In genomic region chr10:111137905-111138304, GRCm38 (mm10) we compare ENCODE assay signal across 25 mouse cellular contexts.
"Had no signal": no experiment of that assay in that cellular context is flagged by ENCODE, and none has a peak within 500 bp of the region (broad histone marks: within the 10 kb centered on the region; RNA-seq: fewer than 3 reads in every experiment).

No protein-coding gene starts in this region.

- H3K4me2 ChIP-seq: heart, embryonic 11.5 days; heart, embryonic 13.5 days; heart, embryonic 15.5 days; hindbrain, embryonic 14.5 days; kidney, embryonic 15.5 days; limb, embryonic 13.5 days; limb, embryonic 15.5 days; liver, embryonic 12.5 days had no signal

- H3K27ac ChIP-seq: heart, adult 2 months; heart, embryonic 13.5 days; heart, embryonic 15.5 days; hindbrain, embryonic 14.5 days; kidney, embryonic 15.5 days; kidney, postnatal 0 days; limb, embryonic 13.5 days; limb, embryonic 15.5 days; liver, embryonic 12.5 days; liver, embryonic 14.5 days had no signal

- H3K36me3 ChIP-seq: heart, embryonic 13.5 days; heart, embryonic 15.5 days; kidney, embryonic 15.5 days; limb, embryonic 13.5 days; limb, embryonic 15.5 days; liver, embryonic 12.5 days had no signal

- H3K4me3 ChIP-seq: heart, adult 2 months; heart, embryonic 13.5 days; heart, embryonic 15.5 days; kidney, embryonic 15.5 days; limb, embryonic 13.5 days; limb, embryonic 15.5 days; liver, embryonic 12.5 days had no signal

- DNase-seq: gastrocnemius, postnatal 14 days; gastrocnemius, postnatal 36 days; heart, adult 2 months; heart, postnatal 10 days; heart, postnatal 36 days; kidney, adult 11 months; kidney, adult 2 months; kidney, adult 9 months; kidney, postnatal 14 days; kidney, postnatal 36 days; layer of hippocampus, adult 9-11 months; layer of hippocampus, postnatal 36 days; left cerebral cortex, postnatal 4 days had no signal

- H3K9me3 ChIP-seq: heart, embryonic 13.5 days; heart, embryonic 15.5 days; kidney, embryonic 15.5 days; limb, embryonic 13.5 days; limb, embryonic 15.5 days; liver, embryonic 12.5 days had no signal

- H3K9ac ChIP-seq: heart, embryonic 13.5 days; heart, embryonic 15.5 days; hindbrain, embryonic 14.5 days; kidney, embryonic 15.5 days; limb, embryonic 13.5 days; limb, embryonic 15.5 days; liver, embryonic 12.5 days; liver, embryonic 14.5 days had no signal

- H3K27me3 ChIP-seq: heart, embryonic 13.5 days; heart, embryonic 15.5 days; kidney, embryonic 15.5 days; limb, embryonic 13.5 days; limb, embryonic 15.5 days; liver, embryonic 12.5 days had no signal

- ATAC-seq: hindbrain, embryonic 16.5 days; inflammation-experienced regulatory T-cells, adult 6 months; liver, embryonic 12.5 days had no signal

- H3K4me1 ChIP-seq: kidney, embryonic 15.5 days; limb, embryonic 15.5 days; liver, embryonic 12.5 days had no signal
